Mouse (Mus musculus) hindbrain, embryonic 13.5 days (tissue): ENCODE data around the gene Zrsr1. TPM values are rescaled to one million over a fixed set of nuclear protein-coding genes. Genes with fewer than 3 reads are reported as not detected.

Experiments used
- ATAC-seq: fragments of 200-750 bp; cut with Nextera tagmentation; 2 replicates; pipeline ENCODE4 v1.8.0; 2017; ENCODE audit warnings: moderate TSS enrichment; ENCODE audit not compliant: low FRiP score
- H3K27ac ChIP-seq: fragments of 300-500 bp; sonication (generic); 2 replicates; pipeline ENCODE4 v1.5.1; 2015; ENCODE audit warnings: inconsistent platforms, mild to moderate bottlenecking, moderate library complexity
- H3K27me3 ChIP-seq: fragments of 300-500 bp; sonication (generic); 2 replicates; pipeline ENCODE4 v1.6.1; 2015; ENCODE audit warnings: mild to moderate bottlenecking, inconsistent platforms
- H3K36me3 ChIP-seq: fragments of 300-500 bp; sonication (generic); 2 replicates; pipeline ENCODE4 v1.6.1; 2015; ENCODE audit warnings: mild to moderate bottlenecking, inconsistent platforms
- H3K4me1 ChIP-seq: fragments of 300-500 bp; sonication (generic); replicated peaks from 2 replicates; pipeline ENCODE4 v1.6.1; 2015; ENCODE audit warnings: inconsistent platforms
- H3K4me2 ChIP-seq: fragments of 300-500 bp; sonication (generic); 2 replicates; pipeline ENCODE4 v1.6.1; 2015; ENCODE audit warnings: inconsistent platforms, mild to moderate bottlenecking, moderate library complexity
- H3K4me3 ChIP-seq: fragments of 300-500 bp; sonication (generic); 2 replicates; pipeline ENCODE4 v1.5.1; 2015; ENCODE audit warnings: mild to moderate bottlenecking, inconsistent platforms
- H3K9ac ChIP-seq: fragments of 300-500 bp; sonication (generic); 2 replicates; pipeline ENCODE4 v1.6.1; 2015; ENCODE audit warnings: mild to moderate bottlenecking, inconsistent platforms
- H3K9me3 ChIP-seq: fragments of 300-500 bp; sonication (generic); 2 replicates; pipeline ENCODE4 v1.6.1; 2016; ENCODE audit warnings: inconsistent platforms
- WGBS: fragments of 180-500 bp; shearing (Covaris S2); methylation state at CpG from one replicate; pipeline ENCODE4 v1.1.7; 2015; 5-methylcytosine and 5-hydroxymethylcytosine counted together
- polyA plus RNA-seq: library from polyadenylated mRNA; unstranded; fragments of >200 nt; fragmentation: Nextera tagmentation; extraction: Ambion mirVana; gene quantifications from 2 replicates; pipeline ENCODE4 v1.2.1, GENCODE M21; 2015

Gene Zrsr1
- polyA plus RNA-seq, 1 experiment from 2014 or later, result 6.6 TPM

GRCm38 (mm10) chr11:22995461-22995860 lies 23.7 kb downstream of the Zrsr1 start:
- no peaks in the 10 kb centered on the region for H3K9me3 ChIP-seq
- H3K4me1 ChIP-seq, result peaks cover 12% of the 10 kb centered on the region
- no peak overlapping the region for H3K9ac ChIP-seq
- no peaks in the 10 kb centered on the region for H3K27me3 ChIP-seq
- peaks cover 59% of the 10 kb centered on the region for H3K36me3 ChIP-seq
- no peak for ATAC-seq
- WGBS, result 95% methylated on average over 4 of the region's 4 CpGs
- H3K27ac ChIP-seq, result no peak overlapping the region
- H3K4me3 ChIP-seq, result no peak overlapping the region
- H3K4me2 ChIP-seq, result no peak overlapping the region

GRCm38 (mm10) chr11:22998308-22998707 lies 26.5 kb downstream of the Zrsr1 start:
- Histone ChIP-seq H3K9me3 (no peaks in the 10 kb centered on the region), H3K4me1 (no peaks in the 10 kb centered on the region), H3K36me3 (peaks cover 79% of the 10 kb centered on the region), H3K9ac (no peak overlapping the region), H3K4me2 (no peak overlapping the region), H3K27me3 (no peaks in the 10 kb centered on the region), H3K27ac (no peak overlapping the region), H3K4me3 (no peak overlapping the region)
- ATAC-seq, result no peak
- WGBS, result 83% methylated on average over 1 of the region's 1 CpGs

GRCm38 (mm10) chr11:23005276-23005675 lies 33.5 kb downstream of the Zrsr1 start:
- Histone ChIP-seq H3K27ac (no peak overlapping the region), H3K4me3 (no peak overlapping the region), H3K4me1 (peaks cover 13% of the 10 kb centered on the region), H3K4me2 (no peak overlapping the region), H3K9me3 (no peaks in the 10 kb centered on the region), H3K36me3 (peaks cover 42% of the 10 kb centered on the region), H3K27me3 (no peaks in the 10 kb centered on the region), H3K9ac (no peak overlapping the region)
- 95% methylated on average over 1 of the region's 1 CpGs for WGBS
- no peak for ATAC-seq

GRCm38 (mm10) chr11:23007166-23007480 lies 35.3 kb downstream of the Zrsr1 start:
- peaks cover 26% of the 10 kb centered on the region for H3K36me3 ChIP-seq
- WGBS, result 6% methylated on average over 6 of the region's 6 CpGs
- H3K4me1 ChIP-seq, result peaks cover 16% of the 10 kb centered on the region
- peak; percentile 64 for ATAC-seq
- H3K4me2 ChIP-seq, result peak overlapping the region; percentile 70
- peak overlapping the region; percentile 59 for H3K4me3 ChIP-seq
- H3K9me3 ChIP-seq, result no peaks in the 10 kb centered on the region
- peak overlapping the region; percentile 97 for H3K27ac ChIP-seq
- peak overlapping the region; percentile 84 for H3K9ac ChIP-seq
- H3K27me3 ChIP-seq, result no peaks in the 10 kb centered on the region

- peak within 1 kb of the TSS; percentile 70 for H3K4me2 ChIP-seq
- H3K4me3 ChIP-seq, result peak within 1 kb of the TSS; percentile 59
- H3K9ac ChIP-seq, result peak within 1 kb of the TSS; percentile 84
- WGBS, result under 1% methylated on average over 22 of the region's 22 CpGs
- ATAC-seq, result peak; percentile 96
- H3K9me3 ChIP-seq, result no peaks in the 10 kb centered on the region
- no peaks in the 10 kb centered on the region for H3K27me3 ChIP-seq
- H3K27ac ChIP-seq, result peak within 1 kb of the TSS; percentile 97
- peaks cover 21% of the 10 kb centered on the region for H3K36me3 ChIP-seq
- peaks cover 16% of the 10 kb centered on the region for H3K4me1 ChIP-seq
These were observed 35.8 kb downstream of the Zrsr1 start, which contains the start of gene Fam161a for GRCm38 (mm10) chr11:23007481-23008180. Fam161a (plus strand) TSS chr11:23007531.

- Histone ChIP-seq H3K4me3 (peak overlapping the region; percentile 59), H3K27ac (peak overlapping the region; percentile 97), H3K27me3 (no peaks in the 10 kb centered on the region), H3K36me3 (peaks cover 19% of the 10 kb centered on the region), H3K4me2 (peak overlapping the region; percentile 70), H3K4me1 (peaks cover 16% of the 10 kb centered on the region), H3K9ac (peak overlapping the region; percentile 84), H3K9me3 (no peaks in the 10 kb centered on the region)
- peak; percentile 97 for ATAC-seq
- WGBS, result under 1% methylated on average over 40 of the region's 40 CpGs
These were observed 36.5 kb downstream of the Zrsr1 start for GRCm38 (mm10) chr11:23008181-23008823.

- ATAC-seq, result no peak
These were observed 37.0 kb downstream of the Zrsr1 start for GRCm38 (mm10) chr11:23008824-23009200.

GRCm38 (mm10) chr11:23013096-23013495 lies 41.3 kb downstream of the Zrsr1 start:
- Histone ChIP-seq H3K36me3 (no peaks in the 10 kb centered on the region), H3K4me3 (no peak overlapping the region), H3K27me3 (no peaks in the 10 kb centered on the region), H3K9ac (no peak overlapping the region), H3K27ac (no peak overlapping the region), H3K4me1 (peaks cover 11% of the 10 kb centered on the region; the same call in 1 of the 2 replicates), H3K9me3 (no peaks in the 10 kb centered on the region), H3K4me2 (no peak overlapping the region)
- WGBS, result 83% methylated on average over 1 of the region's 1 CpGs
- ATAC-seq, result no peak

More at GRCm38 (mm10) chr11:23008824-23009200, 37.0 kb downstream of the Zrsr1 start:
- peaks cover 16% of the 10 kb centered on the region for H3K4me1 ChIP-seq
- H3K36me3 ChIP-seq, result peaks cover 14% of the 10 kb centered on the region
- H3K4me2 ChIP-seq, result peak overlapping the region; percentile 70
- no peaks in the 10 kb centered on the region for H3K9me3 ChIP-seq
- no peak overlapping the region for H3K27ac ChIP-seq
- H3K27me3 ChIP-seq, result no peaks in the 10 kb centered on the region
- WGBS, result 35% methylated on average over 4 of the region's 4 CpGs
- H3K4me3 ChIP-seq, result peak overlapping the region; percentile 59
- H3K9ac ChIP-seq, result peak overlapping the region; percentile 84; the same call in 1 of the 2 replicates

GRCm38 (mm10) chr11:23013580-23014294 lies 41.9 kb downstream of the Zrsr1 start:
- no peak overlapping the region for H3K9ac ChIP-seq
- WGBS, result 86% methylated on average over 4 of the region's 4 CpGs

GRCm38 (mm10) chr11:23014996-23015395 lies 43.2 kb downstream of the Zrsr1 start:
- H3K4me1 ChIP-seq, result 0 out of 2 replicates have a peak, but pooled peaks cover 4% of the 10 kb centered on the region
- ATAC-seq, result no peak
- no peak overlapping the region for H3K4me2 ChIP-seq
- H3K27ac ChIP-seq, result no peak overlapping the region
- no peaks in the 10 kb centered on the region for H3K27me3 ChIP-seq
- no peaks in the 10 kb centered on the region for H3K36me3 ChIP-seq
- no peak overlapping the region for H3K9ac ChIP-seq
- WGBS, result 72% methylated on average over 6 of the region's 6 CpGs
- H3K4me3 ChIP-seq, result no peak overlapping the region
- no peaks in the 10 kb centered on the region for H3K9me3 ChIP-seq

More at GRCm38 (mm10) chr11:23013580-23014294, 41.9 kb downstream of the Zrsr1 start:
- Histone ChIP-seq H3K27me3 (no peaks in the 10 kb centered on the region), H3K4me2 (no peak overlapping the region), H3K4me1 (peaks cover 10% of the 10 kb centered on the region; the same call in 1 of the 2 replicates), H3K4me3 (no peak overlapping the region), H3K36me3 (no peaks in the 10 kb centered on the region), H3K27ac (no peak overlapping the region), H3K9me3 (no peaks in the 10 kb centered on the region)
- ATAC-seq, result no peak

- H3K4me1 ChIP-seq, result no peaks in the 10 kb centered on the region
- no peak for ATAC-seq
- no peaks in the 10 kb centered on the region for H3K36me3 ChIP-seq
- 91% methylated on average over 4 of the region's 4 CpGs for WGBS
- no peaks in the 10 kb centered on the region for H3K27me3 ChIP-seq
- no peak overlapping the region for H3K9ac ChIP-seq
- H3K9me3 ChIP-seq, result no peaks in the 10 kb centered on the region
- H3K4me2 ChIP-seq, result no peak overlapping the region
- no peak overlapping the region for H3K4me3 ChIP-seq
- H3K27ac ChIP-seq, result no peak overlapping the region
These were observed 46.1 kb downstream of the Zrsr1 start for GRCm38 (mm10) chr11:23017943-23018342.

- no peak overlapping the region for H3K27ac ChIP-seq
- WGBS, result 71% methylated on average over 24 of the region's 24 CpGs
- no peaks in the 10 kb centered on the region for H3K27me3 ChIP-seq
- H3K4me2 ChIP-seq, result no peak overlapping the region
- ATAC-seq, result no peak
- H3K4me1 ChIP-seq, result no peaks in the 10 kb centered on the region
- H3K36me3 ChIP-seq, result no peaks in the 10 kb centered on the region
- no peak overlapping the region for H3K9ac ChIP-seq
- H3K4me3 ChIP-seq, result no peak overlapping the region
- H3K9me3 ChIP-seq, result no peaks in the 10 kb centered on the region
These were observed 48.4 kb downstream of the Zrsr1 start for GRCm38 (mm10) chr11:23020116-23020770.
